Mouse (Mus musculus) cerebellum, adult 2 months (tissue): ENCODE data around the gene Rpl9-ps1.

Experiments
- CTCF ChIP-seq: fragments of 200-500 bp; IDR thresholded peaks from 2 replicates; pipeline ENCODE4 v1.5.1; 2011; ENCODE audit warnings: low read depth, mild to moderate bottlenecking, control low read depth, low read length, moderate library complexity, borderline replicate concordance; ENCODE audit not compliant: insufficient read depth
- POLR2A ChIP-seq: fragments of 200-500 bp; IDR thresholded peaks from 2 replicates; pipeline ENCODE4 v1.6.1; 2011; ENCODE audit warnings: low read length, control low read depth, borderline replicate concordance; ENCODE audit not compliant: insufficient read depth

DNA sequence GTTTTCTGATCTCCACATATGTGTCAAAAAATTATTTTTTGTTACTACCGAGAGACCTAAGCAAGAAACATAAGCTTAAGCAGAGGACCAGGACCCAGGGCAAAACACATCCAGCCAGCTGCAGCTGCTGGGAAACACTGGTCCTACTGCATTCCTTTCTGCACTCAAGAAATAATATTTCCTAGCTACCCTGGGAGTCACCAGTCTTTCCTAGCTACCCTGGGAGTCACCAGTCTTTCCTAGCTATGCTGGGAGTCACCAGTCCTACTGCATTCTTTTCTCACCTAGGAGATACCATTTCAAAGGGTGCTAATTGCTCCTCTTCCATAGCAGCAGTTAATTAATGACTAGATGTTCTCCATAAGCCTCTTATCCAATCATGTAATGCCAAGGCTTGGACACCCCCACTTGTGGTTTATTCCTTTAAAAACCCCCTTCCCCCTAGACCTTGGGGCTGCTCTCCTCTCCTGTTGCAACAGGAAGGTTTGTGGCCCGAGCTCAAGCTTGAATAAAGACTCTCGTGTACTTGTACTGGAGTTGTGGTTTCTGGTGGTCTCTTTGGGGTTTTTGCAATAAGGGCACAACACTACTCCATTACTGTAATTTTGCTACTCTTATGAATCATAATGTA, 47.1 kb downstream of the Rpl9-ps1 start:
- TF ChIP-seq CTCF, result no peak
- no peak for TF ChIP-seq POLR2A
